Mouse (Mus musculus) myocyte (in vitro differentiated cells): ENCODE measurements around the gene Grik1. TPM values are rescaled to one million over a fixed set of nuclear protein-coding genes. Genes with fewer than 3 reads are reported as not detected.

Experiments used
- H3K27me3 ChIP-seq: one replicate; pipeline ENCODE4 v1.6.1; 2011; ENCODE audit not compliant: control insufficient read depth, insufficient read depth, insufficient read length
- H3K36me3 ChIP-seq: one replicate; pipeline ENCODE4 v1.6.1; 2011; ENCODE audit not compliant: control insufficient read depth, insufficient read depth
- H3K4me2 ChIP-seq: one replicate; pipeline ENCODE4 v1.6.1; 2011; ENCODE audit warnings: low read depth, control low read depth
- H3K4me3 ChIP-seq: one replicate; pipeline ENCODE4 v1.5.1; 2011; ENCODE audit warnings: mild to moderate bottlenecking, control low read depth, moderate library complexity
- H3K79me2 ChIP-seq: one replicate; pipeline ENCODE4 v1.6.1; 2011; ENCODE audit not compliant: control insufficient read depth, insufficient read depth
- H3ac ChIP-seq: one replicate; pipeline ENCODE4 v1.6.1; 2011; ENCODE audit not compliant: control insufficient read depth, insufficient read length
- CEBPB ChIP-seq: IDR thresholded peaks from 2 replicates; pipeline ENCODE4 v1.6.1; 2011; ENCODE audit warnings: mild to moderate bottlenecking, moderate library complexity; ENCODE audit not compliant: poor library complexity, insufficient read depth, severe bottlenecking
- E2F4 ChIP-seq: IDR thresholded peaks from one replicate; pipeline ENCODE4 v1.6.1; 2011; ENCODE audit warnings: mild to moderate bottlenecking, control low read depth, moderate library complexity; ENCODE audit not compliant: insufficient read depth
- MAX ChIP-seq: IDR thresholded peaks from one replicate; pipeline ENCODE4 v1.6.1; 2011; ENCODE audit warnings: low read depth, mild to moderate bottlenecking, control low read depth
- MYOD1 ChIP-seq, 3 experiments: IDR thresholded peaks; one replicate each; pipeline ENCODE4 v1.6.1; 2011; ENCODE audit warnings: control low read depth in 2 of 3, low read depth in 2 of 3, mild to moderate bottlenecking in 2 of 3, moderate library complexity in 1 of 3; ENCODE audit not compliant: insufficient read length in 2 of 3, control insufficient read depth in 1 of 3
- MYOG ChIP-seq, 3 experiments: IDR thresholded peaks; one replicate each; pipeline ENCODE4 v1.6.1; 2011; ENCODE audit warnings: control low read depth in 2 of 3, low read depth in 2 of 3, mild to moderate bottlenecking in 2 of 3; ENCODE audit not compliant: insufficient read length in 2 of 3, control insufficient read depth in 1 of 3, insufficient read depth in 1 of 3
- POLR2A ChIP-seq: IDR thresholded peaks from one replicate; pipeline ENCODE4 v1.6.1; 2011; ENCODE audit warnings: low read depth, mild to moderate bottlenecking, control low read depth, moderate library complexity; ENCODE audit not compliant: insufficient read length
- POLR2AphosphoS2 ChIP-seq: IDR thresholded peaks from one replicate; pipeline ENCODE4 v1.6.1; 2011; ENCODE audit warnings: low read depth, control low read depth; ENCODE audit not compliant: insufficient read length
- REST ChIP-seq: IDR thresholded peaks from one replicate; pipeline ENCODE4 v1.6.1; 2011; ENCODE audit warnings: mild to moderate bottlenecking, control low read depth, moderate library complexity; ENCODE audit not compliant: insufficient read depth, insufficient read length
- SRF ChIP-seq: IDR thresholded peaks from one replicate; pipeline ENCODE4 v1.6.1; 2011; ENCODE audit warnings: low read depth; ENCODE audit not compliant: control insufficient read depth, insufficient read length
- TCF12 ChIP-seq: IDR thresholded peaks from one replicate; pipeline ENCODE4 v1.6.1; 2011; ENCODE audit warnings: mild to moderate bottlenecking, control low read depth; ENCODE audit not compliant: poor library complexity, insufficient read depth, severe bottlenecking
- TCF3 ChIP-seq: IDR thresholded peaks from one replicate; pipeline ENCODE4 v1.6.1; 2011; ENCODE audit warnings: low read depth, control low read depth; ENCODE audit not compliant: insufficient read length
- USF1 ChIP-seq: IDR thresholded peaks from one replicate; pipeline ENCODE4 v1.6.1; 2011; ENCODE audit warnings: low read depth, mild to moderate bottlenecking, control low read depth, moderate library complexity
- polyA plus RNA-seq: library from polyadenylated mRNA; unstranded; fragments of >200 nt; fragmentation: generic; extraction: Trizol; gene quantifications from one replicate; pipeline ENCODE4 v1.2.1, GENCODE M21; 2012; ENCODE audit warnings: missing spikeins

Gene Grik1
- polyA plus RNA-seq, 1 experiment, result not detected

- no peaks in the 10 kb centered on the region for H3K79me2 ChIP-seq
- H3ac ChIP-seq, result no peak overlapping the region
- H3K4me3 ChIP-seq, result no peak overlapping the region
- H3K27me3 ChIP-seq, result no peaks in the 10 kb centered on the region
- H3K4me2 ChIP-seq, result no peak overlapping the region
- no peaks in the 10 kb centered on the region for H3K36me3 ChIP-seq
- TF ChIP-seq POLR2A, result no peak
- TF ChIP-seq MAX, result no peak
- no peak for TF ChIP-seq SRF
- TF ChIP-seq POLR2AphosphoS2, result no peak
- TF ChIP-seq USF1, result no peak
- TF ChIP-seq REST, result no peak
- TF ChIP-seq TCF3, result no peak
- TF ChIP-seq MYOG (IDR thresholded peaks at IDR 0.05; ENCODE audit: control insufficient read depth in 1 of 3, insufficient read depth in 1 of 3, insufficient read length in 2 of 3, low read depth in 2 of 3), result no peak
- TF ChIP-seq MYOD1 (IDR thresholded peaks at IDR 0.05; ENCODE audit: control insufficient read depth in 1 of 3, insufficient read length in 2 of 3, low read depth in 2 of 3), result no peak
Measured at GRCm38 (mm10) chr16:88141594-88141993, 148.5 kb downstream of the Grik1 start.

DNA sequence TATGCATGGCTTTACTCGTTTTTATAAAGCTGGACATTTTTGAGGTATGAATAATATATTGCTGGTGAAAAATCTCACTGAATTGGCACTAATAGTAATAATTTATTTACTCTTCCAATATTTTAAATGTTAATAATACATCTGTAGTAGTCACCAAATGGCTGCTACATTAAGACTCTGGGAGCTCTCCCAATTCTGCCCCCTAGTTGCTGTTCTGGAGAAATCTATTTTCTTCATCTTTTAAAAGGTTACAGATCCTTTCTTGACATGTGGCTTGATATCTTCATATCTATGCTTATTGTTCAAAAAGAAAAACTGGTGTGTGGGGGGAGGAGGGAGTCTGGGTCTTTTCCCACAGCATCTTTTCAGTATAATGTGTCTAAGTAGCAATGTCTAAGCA lies 151.2 kb downstream of the Grik1 start:
- Histone ChIP-seq H3K4me2 (no peak overlapping the region), H3K36me3 (no peaks in the 10 kb centered on the region), H3K79me2 (no peaks in the 10 kb centered on the region), H3ac (no peak overlapping the region), H3K27me3 (no peaks in the 10 kb centered on the region), H3K4me3 (no peak overlapping the region)
- no peak for TF ChIP-seq SRF
- TF ChIP-seq TCF12, result no peak
- no peak for TF ChIP-seq MYOG (IDR thresholded peaks at IDR 0.05; ENCODE audit: control insufficient read depth in 1 of 3, insufficient read depth in 1 of 3, insufficient read length in 2 of 3, low read depth in 2 of 3)
- TF ChIP-seq POLR2A, result no peak

- H3K4me2 ChIP-seq, result no peak overlapping the region
- TF ChIP-seq SRF, result no peak
- TF ChIP-seq POLR2A, result no peak
- TF ChIP-seq MAX, result no peak
- TF ChIP-seq POLR2AphosphoS2, result no peak
- TF ChIP-seq MYOD1 (IDR thresholded peaks at IDR 0.05; ENCODE audit: control insufficient read depth in 1 of 3, insufficient read length in 2 of 3, low read depth in 2 of 3), result no peak
- no peak for TF ChIP-seq TCF3
- TF ChIP-seq MYOG (IDR thresholded peaks at IDR 0.05; ENCODE audit: control insufficient read depth in 1 of 3, insufficient read depth in 1 of 3, insufficient read length in 2 of 3, low read depth in 2 of 3), result no peak
- no peak for TF ChIP-seq REST
- no peak for TF ChIP-seq TCF12
- TF ChIP-seq E2F4, result no peak
Measured at GRCm38 (mm10) chr16:88132919-88133318, 157.1 kb downstream of the Grik1 start.

GRCm38 (mm10) chr16:88131103-88131502 lies 159.0 kb downstream of the Grik1 start:
- Histone ChIP-seq H3ac (no peak overlapping the region), H3K36me3 (no peaks in the 10 kb centered on the region), H3K27me3 (no peaks in the 10 kb centered on the region), H3K4me2 (no peak overlapping the region), H3K79me2 (no peaks in the 10 kb centered on the region), H3K4me3 (no peak overlapping the region)
- TF ChIP-seq USF1, result no peak
- TF ChIP-seq MYOG (IDR thresholded peaks at IDR 0.05; ENCODE audit: control insufficient read depth in 1 of 3, insufficient read depth in 1 of 3, insufficient read length in 2 of 3, low read depth in 2 of 3), result no peak
- TF ChIP-seq POLR2A, result no peak
- TF ChIP-seq REST, result no peak
- no peak for TF ChIP-seq MYOD1 (IDR thresholded peaks at IDR 0.05; ENCODE audit: control insufficient read depth in 1 of 3, insufficient read length in 2 of 3, low read depth in 2 of 3)
- TF ChIP-seq SRF, result no peak
- no peak for TF ChIP-seq CEBPB
- TF ChIP-seq TCF12, result no peak
- no peak for TF ChIP-seq MAX
- no peak for TF ChIP-seq POLR2AphosphoS2
- TF ChIP-seq TCF3, result no peak
- TF ChIP-seq E2F4, result no peak

More at GRCm38 (mm10) chr16:88132919-88133318, 157.1 kb downstream of the Grik1 start:
- H3K4me3 ChIP-seq, result no peak overlapping the region
- H3K36me3 ChIP-seq, result no peaks in the 10 kb centered on the region
- H3K79me2 ChIP-seq, result no peaks in the 10 kb centered on the region
- no peaks in the 10 kb centered on the region for H3K27me3 ChIP-seq
- H3ac ChIP-seq, result no peak overlapping the region

DNA sequence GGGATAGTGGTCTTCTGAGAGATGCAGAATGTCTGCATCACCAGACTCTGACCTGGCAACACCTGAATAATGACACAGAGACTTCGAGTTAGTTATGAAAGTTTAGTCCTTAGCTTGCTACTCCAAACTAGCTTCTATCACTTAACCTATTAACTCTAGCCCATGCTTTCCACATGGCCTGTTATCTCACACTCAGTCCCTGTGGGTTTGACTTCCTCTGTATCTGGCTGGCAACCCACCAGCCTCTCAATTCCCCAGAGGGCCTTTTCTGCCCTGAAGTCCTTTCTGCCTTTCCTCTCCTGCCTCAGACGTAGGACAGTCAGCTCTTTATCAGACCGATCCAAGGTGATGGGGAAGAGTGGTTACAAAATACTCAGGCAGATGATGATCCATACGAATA lies 165.0 kb downstream of the Grik1 start:
- no peak overlapping the region for H3K4me2 ChIP-seq
- no peak overlapping the region for H3K4me3 ChIP-seq
- H3K27me3 ChIP-seq, result no peaks in the 10 kb centered on the region
- H3K36me3 ChIP-seq, result no peaks in the 10 kb centered on the region
- H3K79me2 ChIP-seq, result no peaks in the 10 kb centered on the region
- no peak for TF ChIP-seq MYOD1 (IDR thresholded peaks at IDR 0.05; ENCODE audit: control insufficient read depth in 1 of 3, insufficient read length in 2 of 3, low read depth in 2 of 3)
- H3ac ChIP-seq, result no peak overlapping the region
